Comparison of ENCODE assay signal across 20 mouse cellular contexts in the genomic region with DNA sequence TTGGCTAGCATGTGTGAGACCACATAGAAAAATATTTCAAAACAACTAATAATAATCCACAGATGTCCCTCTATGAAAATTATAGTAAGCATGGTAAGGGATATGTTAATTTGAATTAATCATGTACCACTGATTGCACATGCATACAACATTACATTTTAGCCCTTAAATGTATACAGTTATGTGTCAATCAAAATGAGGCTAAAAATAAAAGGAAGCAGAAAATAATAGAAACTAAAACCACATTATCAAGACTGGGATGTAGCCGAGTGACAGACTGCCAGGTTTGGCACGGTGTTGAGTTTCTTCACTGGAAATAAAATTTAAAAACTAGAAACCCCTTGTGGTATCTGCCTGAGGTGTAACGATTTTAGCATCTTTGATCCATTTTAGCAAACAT. TPM values are rescaled to one million over a fixed set of nuclear protein-coding genes. Genes with fewer than 3 reads are reported as not detected.
"Had no signal": no experiment of that assay in that cellular context is flagged by ENCODE, and none has a peak within 500 bp of the region (broad histone marks: within the 10 kb centered on the region; RNA-seq: fewer than 3 reads in every experiment).

No protein-coding gene starts in this region.

- H3K9me3 ChIP-seq: limb, embryonic 12.5 days; limb, embryonic 15.5 days; liver, embryonic 12.5 days; liver, embryonic 15.5 days had no signal

- H3K4me2 ChIP-seq: limb, embryonic 12.5 days; limb, embryonic 15.5 days; liver, embryonic 12.5 days; liver, embryonic 15.5 days; midbrain, embryonic 11.5 days had no signal

- H3K4me3 ChIP-seq: limb, embryonic 12.5 days; limb, embryonic 15.5 days; liver, embryonic 12.5 days; liver, embryonic 15.5 days had no signal

- H3K27me3 ChIP-seq: limb, embryonic 12.5 days; limb, embryonic 15.5 days; liver, embryonic 12.5 days; liver, embryonic 15.5 days had no signal

- H3K4me1 ChIP-seq: limb, embryonic 12.5 days; limb, embryonic 15.5 days; liver, embryonic 12.5 days; liver, embryonic 15.5 days had no signal

- H3K36me3 ChIP-seq: limb, embryonic 12.5 days; limb, embryonic 15.5 days; liver, embryonic 12.5 days; liver, embryonic 15.5 days had no signal

- H3K27ac ChIP-seq: kidney, postnatal 0 days; limb, embryonic 12.5 days; limb, embryonic 15.5 days; liver, embryonic 12.5 days; liver, embryonic 15.5 days had no signal

- DNase-seq: kidney, postnatal 25 days; left cerebral cortex, postnatal 4 days; lung, adult 2 months; midbrain, embryonic 14.5 days; right cerebral cortex, postnatal 4 days; thymus, postnatal 14 days; thymus, postnatal 4 days had no signal

- H3K9ac ChIP-seq: limb, embryonic 12.5 days; limb, embryonic 15.5 days; liver, embryonic 12.5 days; liver, embryonic 15.5 days had no signal

- ATAC-seq: intestine, embryonic 16.5 days; liver, embryonic 12.5 days had no signal

RNA-seq across cellular contexts. Expression of gene Ly9, which starts 12.4 kb away (rescaled TPM):
- total RNA-seq: layer of hippocampus, postnatal 14 days; left cerebral cortex, postnatal 14 days had no signal
- polyA plus RNA-seq: kidney, embryonic 14.5 days; midbrain, embryonic 11.5 days; midbrain, embryonic 14.5 days; midbrain, postnatal 0 days; neural tube, embryonic 11.5 days; neural tube, embryonic 14.5 days had no signal

RNA-seq across cellular contexts. Expression of gene Slamf7, which starts 33.2 kb away (rescaled TPM):
- total RNA-seq: layer of hippocampus, postnatal 14 days; left cerebral cortex, postnatal 4 days; midbrain, postnatal 0 days had no signal
- polyA plus RNA-seq: kidney, embryonic 14.5 days; kidney, postnatal 0 days; limb, embryonic 12.5 days; liver, embryonic 12.5 days; midbrain, embryonic 11.5 days; midbrain, postnatal 0 days; neural tube, embryonic 11.5 days; neural tube, embryonic 14.5 days had no signal
